Mouse (Mus musculus) embryonic stem cell, embryonic (primary cell): Measurements from ENCODE around the gene Rora.

Experiments used
- CTCF ChIA-PET, 4 experiments: fragments of 300-600 bp in 2 of 4; fragments of 350-600 bp in 2 of 4; sonication (Branson Sonifier 250); formaldehyde crosslinking; loops; one replicate each; lab custom pipeline; 2022; ENCODE audit warnings: inconsistent platforms in 2 of 4; lab: Charles Lee
- POLR2A ChIA-PET, 4 experiments: fragments of 300-600 bp in 2 of 4; fragments of 350-600 bp in 2 of 4; sonication (Branson Sonifier 250); formaldehyde crosslinking; loops; one replicate each; lab custom pipeline; 2022; ENCODE audit warnings: antibody characterized with exemption in 4 of 4, inconsistent platforms in 1 of 4; lab: Charles Lee

Rora gene

GRCm38 (mm10) chr9:68888670-68889069 is 235.1 kb downstream of the Rora start:
- POLR2A ChIA-PET: interaction anchor here in 1 of 4 experiments (0.6 kb wide), 1 partner anchor 60 kb away, joined by 4 read pairs; no protein-coding TSS in a partner anchor
- CTCF ChIA-PET: interaction anchor here in 1 of 4 experiments (0.9 kb wide), 1 partner anchor 614 kb away, joined by 3 read pairs; no protein-coding TSS in a partner anchor

DNA sequence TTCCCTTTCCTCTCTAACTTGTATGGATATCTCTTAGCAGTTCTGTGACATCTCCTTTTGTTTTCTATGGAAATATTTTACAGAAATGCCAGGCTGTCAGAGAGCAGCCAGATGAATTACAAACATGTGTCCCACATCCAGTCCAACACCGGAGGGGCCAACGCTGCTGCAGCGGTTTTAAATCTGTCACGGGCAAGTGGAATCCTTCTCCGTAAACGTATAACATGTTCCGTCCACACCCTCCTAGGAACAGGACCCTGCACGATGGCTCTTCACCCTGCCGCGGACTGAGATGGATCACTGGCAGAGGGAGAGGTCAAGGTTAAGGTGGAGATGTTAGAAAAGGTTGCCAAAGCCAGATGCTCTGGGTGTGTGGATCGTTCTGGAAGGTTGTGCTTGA is 237.8 kb downstream of the Rora start:
- POLR2A ChIA-PET: interaction anchor here in 1 of 4 experiments (0.6 kb wide), 1 partner anchor 399 kb away, joined by 3 read pairs; no protein-coding TSS in a partner anchor
- CTCF ChIA-PET: interaction anchor here in 2 of 4 experiments (0.6 to 1.4 kb wide), 3 partner anchors 8 to 1408 kb away, joined by 3 to 5 read pairs (median 4); no protein-coding TSS in a partner anchor

GRCm38 (mm10) chr9:68892356-68892755 is 238.8 kb downstream of the Rora start:
- CTCF ChIA-PET: no interaction called here
- POLR2A ChIA-PET: no interaction called here

GRCm38 (mm10) chr9:68892859-68893258 is 239.3 kb downstream of the Rora start:
- ChIA-PET CTCF (no interaction called here), POLR2A (no interaction called here)

DNA sequence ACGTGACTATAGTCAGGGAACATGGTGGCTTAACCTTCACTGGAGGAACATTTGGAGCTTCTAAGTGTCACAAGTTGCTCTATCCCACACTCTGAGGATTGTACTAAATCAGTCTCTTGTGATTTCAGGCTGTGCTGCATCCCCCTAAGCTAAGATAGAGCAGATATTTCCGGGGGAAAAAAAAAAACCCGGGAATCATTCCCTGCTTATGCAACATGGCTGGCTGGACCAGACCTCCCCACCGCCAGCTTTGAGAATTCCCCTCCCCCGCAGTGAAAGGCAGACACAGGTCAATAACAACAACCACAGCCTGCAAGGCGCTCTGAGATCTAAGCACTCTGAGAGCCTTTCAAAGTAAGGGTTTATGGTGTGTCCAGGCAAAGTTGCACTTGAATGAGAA is 244.7 kb downstream of the Rora start:
- ChIA-PET CTCF (no interaction called here), POLR2A (interaction anchor here in 2 of 4 experiments (0.7 kb wide), 2 partner anchors 10 to 1138 kb away, joined by 3 read pairs; no protein-coding TSS in a partner anchor)

DNA sequence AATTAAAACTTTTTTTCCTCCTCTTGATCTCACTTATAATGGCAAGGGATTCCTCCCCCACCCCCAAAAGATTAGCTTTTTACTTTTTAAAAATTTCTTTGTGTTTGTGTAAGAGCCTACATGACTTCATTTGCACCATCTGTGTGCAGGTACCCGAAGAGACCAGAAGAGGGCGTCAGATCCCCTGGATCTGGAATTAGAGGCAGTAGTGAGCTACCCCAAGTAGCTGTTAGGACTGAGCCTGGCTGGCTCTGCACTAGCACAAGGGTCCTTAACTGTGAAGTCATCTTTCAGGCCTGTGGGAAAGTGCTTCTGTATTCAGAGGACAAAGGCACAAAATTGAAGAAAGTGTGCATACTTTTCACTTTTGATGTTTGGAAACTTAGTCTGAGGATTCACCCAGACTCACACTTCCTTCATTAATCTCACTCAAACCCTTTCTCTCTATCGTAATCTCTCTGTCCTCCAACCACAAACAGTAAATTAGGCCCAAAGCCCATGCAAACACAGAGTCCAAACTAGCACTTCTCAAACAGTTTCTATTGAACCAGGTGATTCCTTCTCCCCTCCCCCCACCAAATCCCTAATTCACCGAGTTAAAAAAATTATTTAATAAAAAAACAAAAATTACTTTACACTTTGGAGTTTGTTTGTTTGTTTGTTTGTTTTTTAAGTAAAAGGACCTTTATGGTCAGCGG is 246.1 kb downstream of the Rora start:
- ChIA-PET CTCF (interaction anchor here (0.6 to 1.2 kb wide), 6 partner anchors 9 to 407 kb away, joined by 3 to 4 read pairs (median 3); no protein-coding TSS in a partner anchor), POLR2A (interaction anchor here in 1 of 4 experiments (0.6 kb wide), 1 partner anchor 1968 kb away, joined by 3 read pairs; no protein-coding TSS in a partner anchor)

- ChIA-PET POLR2A (interaction anchor here in 1 of 4 experiments (1.2 kb wide), 2 partner anchors 10 to 16 kb away, joined by 3 to 5 read pairs; no protein-coding TSS in a partner anchor), CTCF (interaction anchor here in 2 of 4 experiments (0.7 kb wide), 4 partner anchors 41 to 400 kb away, joined by 3 to 13 read pairs (median 6); no protein-coding TSS in a partner anchor)
Measured at GRCm38 (mm10) chr9:68906361-68906883, 252.8 kb downstream of the Rora start.

- ChIA-PET CTCF (interaction anchor here in 2 of 4 experiments (0.8 to 1.3 kb wide), 2 partner anchors 13 to 15 kb away, joined by 3 read pairs; no protein-coding TSS in a partner anchor), POLR2A (interaction anchor here in 2 of 4 experiments (1.0 to 1.8 kb wide), 4 partner anchors 9 to 125 kb away, joined by 3 to 4 read pairs (median 3); no protein-coding TSS in a partner anchor)
Measured at GRCm38 (mm10) chr9:68912483-68913151, 259.0 kb downstream of the Rora start.

DNA sequence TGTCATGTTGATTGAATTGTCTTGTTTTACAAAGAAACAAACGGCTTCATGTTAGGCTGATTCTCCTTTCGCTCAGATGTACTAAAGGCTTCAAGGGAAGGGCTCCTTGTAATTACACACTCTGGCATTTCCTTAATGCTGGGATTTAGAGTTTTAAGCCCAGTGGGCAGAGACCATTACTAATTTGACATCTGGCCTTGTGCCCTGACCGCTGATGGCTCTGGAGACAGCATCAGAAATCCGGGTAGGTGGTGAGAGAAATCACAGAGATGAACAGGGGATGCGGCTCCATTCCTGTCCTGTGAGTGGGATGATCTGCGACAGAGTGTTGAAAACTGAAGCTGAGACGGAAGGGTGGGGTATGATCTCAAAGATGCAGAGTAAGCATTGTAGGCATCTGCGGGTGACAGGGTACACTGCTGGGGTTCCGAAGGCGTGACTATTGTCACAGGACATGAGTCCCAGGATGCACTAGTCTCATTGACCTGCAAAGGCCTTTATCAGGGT is 259.7 kb downstream of the Rora start:
- CTCF ChIA-PET: interaction anchor here in 2 of 4 experiments (0.8 to 1.3 kb wide), 2 partner anchors 14 to 16 kb away, joined by 3 read pairs; no protein-coding TSS in a partner anchor

GRCm38 (mm10) chr9:68914541-68915275 is 261.1 kb downstream of the Rora start:
- CTCF ChIA-PET: no interaction called here
- POLR2A ChIA-PET: no interaction called here

More for the DNA sequence above, 259.7 kb downstream of the Rora start:
- POLR2A ChIA-PET: interaction anchor here in 2 of 4 experiments (1.0 to 1.8 kb wide), 4 partner anchors 8 to 126 kb away, joined by 3 to 4 read pairs (median 3); no protein-coding TSS in a partner anchor

DNA sequence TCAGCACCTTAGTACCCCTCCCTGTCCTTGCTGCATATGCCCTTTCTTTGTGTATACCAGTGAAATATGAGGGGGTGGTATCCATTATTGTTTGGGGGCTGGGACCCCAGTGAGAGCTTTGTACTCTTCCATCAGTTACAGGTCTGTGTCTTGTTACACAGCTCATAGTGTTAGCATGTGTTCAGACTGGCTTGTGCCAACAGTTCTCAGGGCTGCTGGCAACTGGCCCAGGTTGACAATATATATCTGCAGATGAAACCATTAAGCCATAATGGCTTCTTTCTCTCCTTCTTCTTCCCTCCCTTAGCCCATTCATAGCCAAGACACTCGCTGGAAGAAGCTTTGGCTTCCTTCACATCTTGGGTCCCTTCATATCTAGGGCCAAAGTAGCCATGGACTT is 263.2 kb downstream of the Rora start:
- ChIA-PET CTCF (interaction anchor here in 1 of 4 experiments (0.6 kb wide), 1 partner anchor 1091 kb away, joined by 3 read pairs; no protein-coding TSS in a partner anchor), POLR2A (no interaction called here)

DNA sequence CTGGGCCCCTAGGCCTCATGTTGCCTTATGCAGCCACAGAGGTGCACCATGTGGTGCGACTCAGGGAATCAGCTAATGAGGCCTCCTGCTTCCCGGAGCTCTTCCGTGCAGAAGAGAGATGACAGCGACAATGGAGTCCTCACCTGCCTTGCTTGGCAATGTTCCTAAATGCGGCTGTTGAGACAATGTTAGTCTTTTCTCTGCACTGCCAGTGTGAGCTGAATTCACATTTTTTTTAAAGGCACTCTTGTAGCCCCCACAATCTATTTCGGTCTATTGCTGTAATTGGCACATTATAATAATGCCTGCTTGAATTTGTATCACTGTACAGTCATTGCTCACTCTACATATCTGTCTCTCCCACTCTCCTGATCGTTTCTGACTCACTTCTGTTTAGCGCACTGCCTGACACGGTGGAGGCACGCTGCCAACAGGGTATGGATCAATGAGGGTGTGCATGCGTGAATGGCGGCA is 269.6 kb downstream of the Rora start:
- CTCF ChIA-PET: interaction anchor here in 1 of 4 experiments (1.2 kb wide), 1 partner anchor 454 kb away, joined by 3 read pairs; no protein-coding TSS in a partner anchor
- POLR2A ChIA-PET: interaction anchor here in 1 of 4 experiments (0.6 kb wide), 1 partner anchor 67 kb away, joined by 3 read pairs; no protein-coding TSS in a partner anchor

GRCm38 (mm10) chr9:68926406-68926805 is 272.8 kb downstream of the Rora start:
- CTCF ChIA-PET: no interaction called here
- POLR2A ChIA-PET: no interaction called here

DNA sequence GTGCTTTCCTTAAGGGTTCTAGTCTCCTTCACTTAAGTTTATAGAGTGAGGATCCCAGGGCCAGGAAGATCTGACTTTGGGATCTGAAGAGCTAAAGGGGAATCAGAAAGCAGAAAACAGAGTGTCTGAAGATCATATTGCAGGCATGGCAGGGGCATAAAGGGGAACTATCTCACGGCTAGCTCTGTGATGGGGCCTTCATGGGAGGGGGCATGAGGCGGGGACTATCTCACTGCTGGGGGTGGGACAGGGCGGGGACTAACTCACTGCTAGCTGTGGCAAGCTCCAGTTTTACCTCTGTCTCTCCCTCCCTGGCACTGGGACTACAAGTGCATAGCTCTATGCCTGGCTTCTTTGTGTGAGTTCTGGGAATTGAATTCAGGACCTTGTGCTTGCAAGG is 279.6 kb downstream of the Rora start:
- CTCF ChIA-PET: no interaction called here

DNA sequence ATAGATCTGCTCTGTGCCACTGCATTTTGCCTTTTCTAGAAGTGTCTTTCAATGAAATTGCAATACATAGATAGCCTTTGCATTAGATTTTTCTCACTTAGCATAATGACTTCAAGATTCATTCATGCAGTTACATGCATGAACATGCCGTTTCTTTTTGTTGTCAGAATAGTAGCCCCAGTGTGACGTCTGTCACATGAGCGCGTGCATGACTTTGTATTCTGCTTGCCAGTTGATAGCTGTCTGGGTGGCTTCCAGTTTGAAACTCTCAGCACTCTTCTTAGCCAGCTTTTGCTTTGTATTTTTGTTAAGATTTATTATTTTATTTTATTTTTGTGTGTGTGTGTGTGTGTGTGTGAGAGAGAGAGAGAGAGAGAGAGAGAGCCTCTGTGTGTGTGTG is 280.7 kb downstream of the Rora start:
- POLR2A ChIA-PET: interaction anchor here in 1 of 4 experiments (1.2 kb wide), 1 partner anchor 13 kb away, joined by 3 read pairs; no protein-coding TSS in a partner anchor
- CTCF ChIA-PET: no interaction called here

More for the DNA sequence above, 279.6 kb downstream of the Rora start:
- POLR2A ChIA-PET: interaction anchor here in 2 of 4 experiments (0.6 to 1.2 kb wide), 4 partner anchors 12 to 412 kb away, joined by 3 to 4 read pairs (median 3); no protein-coding TSS in a partner anchor

DNA sequence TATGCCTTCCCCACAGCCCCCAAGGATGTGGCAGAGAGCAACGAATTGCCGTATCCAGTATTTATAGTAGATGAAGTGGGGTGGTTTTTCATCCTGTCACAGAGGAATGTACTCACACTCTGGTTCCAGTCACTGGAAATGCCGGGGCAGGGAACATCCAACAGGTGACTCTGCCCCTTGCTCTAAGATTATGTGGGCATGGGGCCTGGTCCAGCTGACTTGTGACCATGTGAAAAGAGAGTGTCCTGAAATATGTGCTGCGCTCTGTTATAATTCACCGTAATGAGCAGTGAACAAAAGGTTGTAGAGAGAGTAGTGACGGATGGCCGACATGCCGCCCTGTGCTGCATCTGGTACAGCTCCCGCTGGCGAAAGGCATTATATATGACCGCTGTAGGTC is 282.0 kb downstream of the Rora start:
- ChIA-PET CTCF (interaction anchor here in 1 of 4 experiments (0.5 kb wide), 1 partner anchor 44 kb away, joined by 3 read pairs; no protein-coding TSS in a partner anchor), POLR2A (no interaction called here)

DNA sequence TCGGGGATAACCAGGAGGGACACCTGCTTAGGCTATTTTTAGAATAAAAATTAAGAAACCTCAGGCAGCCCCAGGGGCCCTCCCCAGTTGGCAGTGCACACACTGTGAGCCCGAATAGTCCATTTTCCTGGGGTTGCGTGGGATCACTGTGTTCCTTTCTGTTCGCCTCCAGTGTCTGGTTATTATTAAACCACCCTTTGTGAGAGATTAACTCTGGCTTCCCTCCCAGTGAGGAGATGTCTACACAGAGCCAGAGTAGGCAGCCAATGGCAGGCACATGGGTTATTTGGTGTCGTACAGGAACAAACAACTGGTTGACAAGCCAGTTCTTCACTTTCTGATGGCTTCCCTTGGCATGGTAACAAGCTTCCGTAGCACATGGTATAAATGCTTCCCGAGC is 287.5 kb downstream of the Rora start:
- ChIA-PET CTCF (interaction anchor here in 1 of 4 experiments (0.5 kb wide), 1 partner anchor 241 kb away, joined by 9 read pairs; no protein-coding TSS in a partner anchor), POLR2A (no interaction called here)
